Mouse (Mus musculus) stomach, embryonic 16.5 days (tissue): Measurements from ENCODE around the gene Ephb1. TPM values are rescaled to one million over a fixed set of nuclear protein-coding genes. Genes with fewer than 3 reads are reported as not detected.

Experiments
- ATAC-seq: fragments of 200-750 bp; cut with Nextera tagmentation; 2 replicates; pipeline ENCODE4 v1.8.0; 2017; ENCODE audit warnings: moderate number of reproducible peaks, moderate TSS enrichment; ENCODE audit not compliant: insufficient read depth, low FRiP score
- H3K27ac ChIP-seq: fragments of 300-500 bp; sonication (generic); 2 replicates; pipeline ENCODE4 v1.5.1; 2014; ENCODE audit warnings: low read length
- H3K27me3 ChIP-seq: fragments of 300-500 bp; sonication (generic); 2 replicates; pipeline ENCODE4 v1.6.1; 2014; ENCODE audit warnings: low read length, control low read depth, mixed read lengths; ENCODE audit not compliant: control insufficient read depth, insufficient read depth
- H3K36me3 ChIP-seq: fragments of 300-500 bp; sonication (generic); 2 replicates; pipeline ENCODE4 v1.6.1; 2014; ENCODE audit warnings: low read length; ENCODE audit not compliant: control insufficient read depth, insufficient read depth
- H3K4me1 ChIP-seq: fragments of 300-500 bp; sonication (generic); 2 replicates; pipeline ENCODE4 v1.6.1; 2014; ENCODE audit warnings: low read length, control low read depth, mixed read lengths; ENCODE audit not compliant: control insufficient read depth, insufficient read depth
- H3K4me2 ChIP-seq: fragments of 300-500 bp; sonication (generic); 2 replicates; pipeline ENCODE4 v1.6.1; 2014; ENCODE audit warnings: low read depth, low read length, mixed read lengths
- H3K4me3 ChIP-seq: fragments of 300-500 bp; sonication (generic); replicated peaks from 2 replicates; pipeline ENCODE4 v1.5.1; 2014; ENCODE audit warnings: mild to moderate bottlenecking, low read length
- H3K9ac ChIP-seq: fragments of 300-500 bp; sonication (generic); 2 replicates; pipeline ENCODE4 v1.6.1; 2014; ENCODE audit warnings: low read length
- H3K9me3 ChIP-seq: fragments of 300-500 bp; sonication (generic); replicated peaks from 2 replicates; pipeline ENCODE4 v1.6.1; 2016; ENCODE audit warnings: low read length, control low read depth; ENCODE audit not compliant: control insufficient read depth
- WGBS: fragments of 180-500 bp; shearing (Covaris S2); extraction: QIAGEN DNeasy Blood & Tissue Kit; methylation state at CpG from one replicate; pipeline ENCODE4 v1.1.7; 2014; 5-methylcytosine and 5-hydroxymethylcytosine counted together
- polyA plus RNA-seq: library from polyadenylated mRNA; unstranded; fragments of >200 nt; fragmentation: Nextera tagmentation; extraction: Ambion mirVana; gene quantifications from 2 replicates; pipeline ENCODE4 v1.2.1, GENCODE M21; 2015

Ephb1 gene
- polyA plus RNA-seq, 1 experiment from 2014 or later, result 3.6 TPM

DNA sequence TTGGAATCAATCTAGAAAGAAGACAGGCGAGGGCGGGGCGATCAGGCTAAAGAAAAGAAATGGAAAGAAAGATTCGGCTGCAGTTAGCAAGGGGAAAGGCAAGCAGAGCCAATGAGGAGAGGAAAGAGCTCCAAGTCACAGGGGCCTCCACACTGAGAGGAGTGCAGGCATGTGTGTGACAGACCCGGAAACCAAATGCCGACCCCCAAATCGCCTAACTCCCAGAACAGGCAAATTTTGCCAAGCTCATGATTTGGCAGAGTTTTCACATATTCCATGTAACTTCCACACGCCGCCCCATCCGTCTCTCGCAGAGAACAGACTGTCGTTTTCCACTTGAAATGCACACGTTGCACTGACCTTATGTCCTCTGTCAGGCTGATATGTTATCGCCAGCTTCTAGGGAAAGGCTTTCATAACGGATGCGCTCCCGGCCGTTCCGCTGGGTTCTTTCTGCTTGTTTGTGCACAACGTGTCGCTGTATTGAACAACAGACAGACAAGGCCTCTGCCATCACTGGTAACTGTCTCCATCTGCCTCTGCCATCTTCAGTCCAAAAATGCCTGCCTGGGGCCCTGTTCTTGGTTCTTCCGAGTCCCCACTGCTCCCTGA is 170.7 kb downstream of the Ephb1 start:
- Histone ChIP-seq H3K4me3 (no peak overlapping the region), H3K27ac (no peak overlapping the region), H3K9me3 (no peaks in the 10 kb centered on the region), H3K27me3 (no peaks in the 10 kb centered on the region), H3K36me3 (no peaks in the 10 kb centered on the region), H3K4me1 (no peaks in the 10 kb centered on the region), H3K4me2 (no peak overlapping the region), H3K9ac (no peak overlapping the region)
- ATAC-seq, result no peak
- 63% methylated on average over 22 of the region's 22 CpGs for WGBS

DNA sequence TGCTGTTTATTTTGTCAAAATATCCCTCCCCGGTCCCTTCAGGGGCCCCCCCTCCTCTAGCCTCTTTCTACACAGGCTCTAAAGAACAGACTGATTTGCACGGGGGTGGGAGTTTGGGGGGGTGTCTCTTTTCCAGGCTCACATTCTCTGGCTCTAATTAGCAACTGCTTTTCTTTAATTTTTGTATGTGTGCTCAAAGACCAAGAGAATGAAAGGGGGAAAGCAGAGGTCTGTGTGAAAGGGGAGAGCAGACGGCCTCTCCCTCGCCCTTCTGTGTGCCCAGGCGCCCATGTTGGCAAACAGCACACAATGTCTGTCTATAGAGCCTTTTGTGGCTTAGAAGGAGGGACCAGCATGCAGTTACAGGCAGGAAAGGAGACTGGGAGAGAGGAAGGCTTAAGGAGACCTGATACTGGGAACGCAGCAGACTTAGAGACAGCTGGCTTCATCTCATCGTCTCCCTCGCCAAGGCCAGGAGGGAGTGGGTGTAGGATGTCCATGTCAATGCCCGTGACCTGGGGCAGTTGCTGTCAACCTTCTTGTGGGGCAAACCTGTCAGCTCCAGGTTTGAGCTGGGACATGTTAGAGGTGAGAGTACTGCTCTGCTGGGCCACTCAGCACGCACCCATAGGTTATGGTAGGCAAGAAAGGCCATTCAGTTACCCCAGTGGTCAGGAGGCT is 172.5 kb downstream of the Ephb1 start:
- ATAC-seq, result no peak
- Histone ChIP-seq H3K9me3 (no peaks in the 10 kb centered on the region), H3K4me2 (no peak overlapping the region), H3K4me1 (no peaks in the 10 kb centered on the region), H3K9ac (no peak overlapping the region), H3K4me3 (no peak overlapping the region), H3K27me3 (no peaks in the 10 kb centered on the region), H3K36me3 (no peaks in the 10 kb centered on the region), H3K27ac (no peak overlapping the region)
- WGBS, result 66% methylated on average over 10 of the region's 10 CpGs

DNA sequence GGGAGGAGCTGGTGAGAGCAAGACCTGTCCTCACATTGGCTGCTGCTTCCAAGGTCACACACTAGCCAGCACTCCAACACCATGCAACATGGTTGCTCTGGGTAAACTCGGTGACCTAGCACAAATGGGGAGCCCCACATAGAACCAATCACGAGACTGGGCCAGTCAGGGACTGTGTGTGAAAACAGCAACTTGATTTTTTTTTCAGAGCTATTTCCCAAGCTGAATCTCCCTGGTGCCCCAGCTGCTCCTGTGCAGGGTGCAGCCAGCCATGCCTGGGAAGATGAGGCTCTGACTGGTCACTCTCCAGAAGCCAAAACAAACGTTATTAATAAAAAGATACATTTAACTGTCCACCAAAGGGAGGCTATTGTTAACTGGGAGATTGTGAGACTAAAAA is 173.2 kb downstream of the Ephb1 start:
- no peaks in the 10 kb centered on the region for H3K4me1 ChIP-seq
- no peak overlapping the region for H3K9ac ChIP-seq
- H3K4me2 ChIP-seq, result no peak overlapping the region
- no peak overlapping the region for H3K4me3 ChIP-seq
- no peaks in the 10 kb centered on the region for H3K27me3 ChIP-seq
- H3K27ac ChIP-seq, result no peak overlapping the region
- H3K9me3 ChIP-seq, result no peaks in the 10 kb centered on the region
- WGBS, result 40% methylated on average over 3 of the region's 3 CpGs
- ATAC-seq, result no peak
- no peaks in the 10 kb centered on the region for H3K36me3 ChIP-seq

DNA sequence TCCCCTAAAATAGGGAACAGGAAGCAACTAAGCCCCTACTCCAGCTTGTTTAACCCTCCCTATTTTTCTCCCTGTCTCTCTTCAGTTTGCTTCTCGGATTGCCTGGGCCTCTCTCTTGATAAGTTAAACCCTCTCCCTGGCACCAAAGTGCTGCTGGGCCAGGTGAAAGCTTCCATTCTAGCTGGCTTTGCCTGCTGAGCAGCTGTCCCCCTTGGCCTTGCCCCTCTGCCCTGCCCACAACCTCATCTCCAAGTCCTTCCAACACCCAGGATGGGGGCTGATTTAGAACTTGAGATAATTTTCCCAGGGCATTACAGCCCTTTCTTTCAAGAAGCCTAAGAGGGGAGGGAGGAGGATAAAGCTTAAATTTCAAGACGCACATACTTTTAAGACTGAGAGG is 174.0 kb downstream of the Ephb1 start:
- Histone ChIP-seq H3K27me3 (no peaks in the 10 kb centered on the region), H3K9me3 (no peaks in the 10 kb centered on the region), H3K4me1 (no peaks in the 10 kb centered on the region), H3K4me3 (no peak overlapping the region), H3K9ac (no peak overlapping the region), H3K36me3 (no peaks in the 10 kb centered on the region), H3K4me2 (no peak overlapping the region), H3K27ac (no peak overlapping the region)
- WGBS, result 45% methylated on average over 2 of the region's 2 CpGs
- no peak for ATAC-seq

DNA sequence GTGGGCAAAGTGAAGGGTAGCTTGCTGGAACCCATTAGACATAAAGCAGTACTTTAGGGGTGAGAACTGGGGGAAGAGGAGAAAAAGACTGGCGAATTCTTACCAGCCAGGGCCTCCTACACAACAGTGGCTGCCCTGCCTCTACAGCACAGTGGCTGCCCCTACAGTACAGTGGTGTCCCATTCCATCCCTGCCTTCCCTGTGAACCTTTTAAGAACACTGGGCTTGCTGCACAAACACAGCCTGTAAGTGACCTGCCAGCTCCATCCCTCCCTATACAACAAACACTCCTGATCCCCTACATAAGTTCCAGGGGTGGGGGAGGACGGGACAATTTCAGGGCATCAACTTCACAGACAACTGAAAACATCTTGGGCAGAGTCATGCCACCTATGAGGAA is 174.4 kb downstream of the Ephb1 start:
- no peak overlapping the region for H3K27ac ChIP-seq
- no peaks in the 10 kb centered on the region for H3K4me1 ChIP-seq
- ATAC-seq, result no peak
- H3K9me3 ChIP-seq, result no peaks in the 10 kb centered on the region
- H3K4me3 ChIP-seq, result no peak overlapping the region
- no peak overlapping the region for H3K4me2 ChIP-seq
- WGBS, result 83% methylated on average over 2 of the region's 2 CpGs
- H3K9ac ChIP-seq, result no peak overlapping the region
- no peaks in the 10 kb centered on the region for H3K36me3 ChIP-seq
- no peaks in the 10 kb centered on the region for H3K27me3 ChIP-seq

DNA sequence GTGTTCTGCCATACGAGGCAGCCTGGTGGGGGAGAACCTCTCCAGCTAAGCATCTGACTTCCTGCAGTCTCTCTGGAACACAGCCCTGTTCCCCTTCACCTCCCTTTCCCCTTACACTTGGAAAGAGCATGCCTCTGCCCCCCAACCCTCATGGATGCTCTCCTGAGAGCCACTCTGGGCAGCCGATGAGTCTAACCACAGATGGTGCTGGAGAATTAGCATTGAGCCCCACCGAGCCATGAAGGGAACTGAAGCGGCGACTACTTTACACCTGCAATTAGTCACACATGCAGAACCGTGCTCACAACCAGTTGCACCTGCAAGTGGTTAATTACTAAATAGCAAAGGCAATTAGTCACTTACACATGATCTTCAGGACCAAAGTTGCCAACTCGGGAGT is 184.8 kb downstream of the Ephb1 start:
- H3K9me3 ChIP-seq, result no peaks in the 10 kb centered on the region
- ATAC-seq, result no peak
- H3K27me3 ChIP-seq, result no peaks in the 10 kb centered on the region
- no peaks in the 10 kb centered on the region for H3K36me3 ChIP-seq
- 80% methylated on average over 7 of the region's 7 CpGs for WGBS
- no peak overlapping the region for H3K4me2 ChIP-seq
- no peak overlapping the region for H3K4me3 ChIP-seq
- no peak overlapping the region for H3K27ac ChIP-seq
- H3K9ac ChIP-seq, result no peak overlapping the region
- H3K4me1 ChIP-seq, result no peaks in the 10 kb centered on the region

DNA sequence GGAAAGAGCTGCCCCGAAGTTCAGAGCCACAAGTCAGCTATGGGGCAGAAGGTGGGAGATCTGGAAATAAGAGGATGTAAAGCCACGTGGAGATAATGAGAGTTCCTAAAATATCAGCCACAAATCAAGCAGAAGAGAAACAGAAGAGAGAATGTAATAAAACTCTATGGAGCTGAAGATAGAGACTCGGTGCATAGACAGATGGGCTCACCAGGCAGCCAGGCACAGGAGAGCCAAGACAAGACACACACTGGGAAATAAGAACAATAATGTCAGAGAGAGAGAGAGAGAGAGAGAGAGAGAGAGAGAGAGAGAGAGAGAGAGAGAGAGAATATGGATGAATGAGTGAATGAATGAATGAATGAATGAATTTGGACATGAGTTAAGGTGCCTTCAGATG is 198.6 kb downstream of the Ephb1 start:
- no peak overlapping the region for H3K4me3 ChIP-seq
- H3K4me2 ChIP-seq, result no peak overlapping the region
- H3K9me3 ChIP-seq, result no peaks in the 10 kb centered on the region
- WGBS, result 72% methylated on average over 3 of the region's 3 CpGs
- no peaks in the 10 kb centered on the region for H3K4me1 ChIP-seq
- no peak overlapping the region for H3K27ac ChIP-seq
- no peak overlapping the region for H3K9ac ChIP-seq
- no peaks in the 10 kb centered on the region for H3K27me3 ChIP-seq
- no peaks in the 10 kb centered on the region for H3K36me3 ChIP-seq
- no peak for ATAC-seq

DNA sequence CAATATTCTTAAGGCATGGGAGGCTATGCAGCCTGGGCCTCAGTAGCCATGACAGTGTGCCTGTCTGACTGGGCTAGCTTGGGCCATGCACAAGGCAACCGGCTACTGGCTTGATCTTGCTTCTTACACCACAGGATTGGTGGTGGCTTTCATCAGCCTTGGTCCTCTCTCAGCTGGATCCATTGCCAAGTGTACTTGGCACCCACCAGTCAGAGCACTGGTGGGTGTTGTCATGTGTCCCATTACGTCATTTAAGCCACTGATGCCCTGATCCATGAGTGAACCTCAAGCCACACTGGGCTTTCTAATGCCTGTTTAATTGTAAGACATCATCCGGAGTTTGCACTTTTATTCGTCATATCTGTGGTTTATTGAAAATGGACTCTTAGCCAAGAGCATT is 215.3 kb downstream of the Ephb1 start:
- Histone ChIP-seq H3K36me3 (no peaks in the 10 kb centered on the region), H3K4me3 (no peak overlapping the region), H3K27me3 (no peaks in the 10 kb centered on the region), H3K4me1 (no peaks in the 10 kb centered on the region), H3K9ac (no peak overlapping the region), H3K4me2 (no peak overlapping the region), H3K27ac (no peak overlapping the region), H3K9me3 (no peaks in the 10 kb centered on the region)
- 92% methylated on average over 4 of the region's 4 CpGs for WGBS
- no peak for ATAC-seq

DNA sequence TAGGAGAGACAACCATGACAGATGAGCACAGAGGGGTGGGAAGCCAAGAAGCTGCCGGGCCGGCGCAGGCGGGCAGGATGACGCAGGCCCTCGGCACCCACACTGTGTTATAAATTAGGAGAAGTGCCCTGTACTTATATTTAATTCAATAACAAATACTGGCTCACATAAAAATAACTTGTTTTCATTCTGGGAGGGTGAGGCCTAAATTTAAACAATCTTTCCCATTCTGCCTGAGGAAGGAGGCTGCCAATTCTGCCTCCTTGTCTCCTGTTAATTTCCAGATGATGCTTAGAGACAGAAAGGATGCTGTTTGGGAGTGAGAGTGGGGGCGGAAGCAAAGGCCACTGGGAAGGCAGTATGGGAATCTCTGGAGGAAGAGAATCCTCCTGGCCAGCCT is 215.8 kb downstream of the Ephb1 start:
- Histone ChIP-seq H3K9ac (no peak overlapping the region), H3K4me1 (no peaks in the 10 kb centered on the region), H3K4me3 (no peak overlapping the region), H3K36me3 (no peaks in the 10 kb centered on the region), H3K4me2 (no peak overlapping the region), H3K9me3 (no peaks in the 10 kb centered on the region), H3K27me3 (no peaks in the 10 kb centered on the region), H3K27ac (no peak overlapping the region)
- no peak for ATAC-seq
- WGBS, result 76% methylated on average over 7 of the region's 7 CpGs
